Mouse (Mus musculus): ENCODE results near the gene Pik3r6.

GRCm38 (mm10) chr11:68583906-68584480 lies 81.2 kb downstream of the Pik3r6 start:
- no peak for TF ChIP-seq CTCF (IDR thresholded peaks at IDR 0.05; ENCODE audit: low read depth)
- TF ChIP-seq EP300 (optimal IDR thresholded peaks at IDR 0.05) = no peak
